Mouse (Mus musculus) cortical plate, adult 2 months (tissue): ENCODE measurements around the gene Sdhaf1.

ENCODE experiments used
- CTCF ChIP-seq: fragments of 200-500 bp; IDR thresholded peaks from 2 replicates; pipeline ENCODE4 v1.5.1; 2011; ENCODE audit warnings: mild to moderate bottlenecking, control low read depth, low read length; ENCODE audit not compliant: insufficient read depth; ENCODE audit errors: extremely low read depth
- POLR2A ChIP-seq: fragments of 200-500 bp; IDR thresholded peaks from 2 replicates; pipeline ENCODE4 v1.6.1; 2011; ENCODE audit warnings: mild to moderate bottlenecking, low read length, control low read depth; ENCODE audit not compliant: insufficient read depth; ENCODE audit errors: extremely low read depth

DNA sequence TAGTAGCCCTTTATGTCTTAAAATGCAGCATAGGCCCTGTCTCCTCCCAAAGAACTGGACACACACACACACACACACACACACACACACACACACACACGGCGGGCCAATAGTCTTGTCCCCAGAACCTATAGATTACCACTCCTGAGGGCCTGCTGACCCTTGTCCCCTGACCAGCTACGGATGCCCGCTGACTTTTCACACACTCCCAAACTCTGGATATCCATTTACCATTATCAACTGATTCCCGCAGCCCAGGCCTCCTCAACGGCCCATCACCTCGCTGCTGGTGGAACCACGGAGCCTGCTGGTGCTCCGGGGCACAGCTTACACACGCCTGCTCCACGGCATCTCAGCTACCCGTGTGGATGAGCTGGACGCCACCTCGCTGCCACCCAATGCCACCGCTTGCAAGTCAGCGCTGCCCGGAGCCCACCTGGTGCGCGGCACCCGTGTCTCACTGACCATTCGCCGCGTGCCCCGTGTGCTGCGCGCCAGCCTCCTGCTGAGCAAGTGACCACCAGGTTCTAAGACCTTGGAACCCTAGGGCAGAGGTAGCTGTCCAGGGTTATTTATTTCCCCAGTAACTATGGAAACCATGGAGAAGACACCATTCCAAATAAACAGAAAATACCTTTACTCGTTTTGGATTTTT is 9.9 kb downstream of the Sdhaf1 start:
- TF ChIP-seq CTCF (no peak), POLR2A (no peak)
